Mouse (Mus musculus): ENCODE measurements around the gene Fam217a.
"Not testable (repeated sequence)": the region's sequence is repeated elsewhere in the genome, so short reads cannot be mapped to it uniquely, and the experiment has no call there.

The Fam217a gene

GRCm38 (mm10) chr13:34924210-34924609 is at the start of gene Fam217a, which contains the start of gene 4933417A18Rik:
Gene Fam217a (minus strand): TSS chr13:34924310.
Gene 4933417A18Rik (plus strand): TSS chr13:34924409.
- in situ Hi-C loops (cut with MboI, MseI): no loop called here

- in situ Hi-C loops (cut with MboI, MseI): no loop called here
Measured at GRCm38 (mm10) chr13:34973770-34974169, 49.7 kb upstream of the Fam217a start.

GRCm38 (mm10) chr13:34973149-34973548 is 49.0 kb upstream of the Fam217a start:
- in situ Hi-C loops (cut with MboI, MseI): no loop called here

GRCm38 (mm10) chr13:34972456-34972855 is 48.3 kb upstream of the Fam217a start:
- in situ Hi-C loops (cut with MboI, MseI): not testable (repeated sequence)

- in situ Hi-C loops (cut with MboI, MseI): not testable (repeated sequence)
Measured at GRCm38 (mm10) chr13:34965647-34966046, 41.5 kb upstream of the Fam217a start.

GRCm38 (mm10) chr13:34964866-34965265 is 40.8 kb upstream of the Fam217a start:
- in situ Hi-C loops (cut with MboI, MseI): no loop called here

GRCm38 (mm10) chr13:34964419-34964818 is 40.3 kb upstream of the Fam217a start:
- in situ Hi-C loops (cut with MboI, MseI): no loop called here

- in situ Hi-C loops (cut with MboI, MseI): no loop called here
Measured at GRCm38 (mm10) chr13:34963511-34964397, 39.6 kb upstream of the Fam217a start, which contains the start of gene Eci3. Gene Eci3 (minus strand): TSS chr13:34963810.

- in situ Hi-C loops (cut with MboI, MseI): no loop called here
Measured at GRCm38 (mm10) chr13:34960996-34961770, 37.1 kb upstream of the Fam217a start.

- in situ Hi-C loops (cut with MboI, MseI): not testable (repeated sequence)
Measured at GRCm38 (mm10) chr13:34958158-34958557, 34.0 kb upstream of the Fam217a start.

GRCm38 (mm10) chr13:34956901-34957300 is 32.8 kb upstream of the Fam217a start:
- in situ Hi-C loops (cut with MboI, MseI): no loop called here

- in situ Hi-C loops (cut with MboI, MseI): not testable (repeated sequence)
Measured at GRCm38 (mm10) chr13:34951437-34951836, 27.3 kb upstream of the Fam217a start.

GRCm38 (mm10) chr13:34942370-34942769 is 18.3 kb upstream of the Fam217a start:
- in situ Hi-C loops (cut with MboI, MseI): no loop called here

GRCm38 (mm10) chr13:34934931-34935644 is 11.0 kb upstream of the Fam217a start:
- in situ Hi-C loops (cut with MboI, MseI): no loop called here

GRCm38 (mm10) chr13:34916520-34917167 is 7.5 kb downstream of the Fam217a start:
- in situ Hi-C loops (cut with MboI, MseI): no loop called here

GRCm38 (mm10) chr13:34914614-34915013 is 9.5 kb downstream of the Fam217a start:
- in situ Hi-C loops (cut with MboI, MseI): no loop called here

GRCm38 (mm10) chr13:34892871-34893270 is 31.2 kb downstream of the Fam217a start:
- in situ Hi-C loops (cut with MboI, MseI): no loop called here

- in situ Hi-C loops (cut with MboI, MseI): loop anchor here (10.0 kb wide), 1 partner anchor 118 kb away; no protein-coding TSS in a partner anchor
Measured at GRCm38 (mm10) chr13:34876481-34876880, 47.6 kb downstream of the Fam217a start.

- in situ Hi-C loops (cut with MboI, MseI): loop anchor here (10.0 kb wide), 1 partner anchor 119 kb away; no protein-coding TSS in a partner anchor
Measured at GRCm38 (mm10) chr13:34875741-34876445, 48.2 kb downstream of the Fam217a start.

GRCm38 (mm10) chr13:34875166-34875710 is 48.9 kb downstream of the Fam217a start, which contains the start of gene Prpf4b:
Gene Prpf4b (plus strand): TSS chr13:34875302.
- in situ Hi-C loops (cut with MboI, MseI): loop anchor here (10.0 kb wide), 1 partner anchor 120 kb away; no protein-coding TSS in a partner anchor
